Mouse (Mus musculus): ENCODE measurements around the gene Myo1h. TPM values are rescaled to one million over a fixed set of nuclear protein-coding genes. Genes with fewer than 3 reads are reported as not detected.

Myo1h gene
- polyA plus RNA-seq, 1 experiment from 2014 or later, result 0.96 TPM

DNA sequence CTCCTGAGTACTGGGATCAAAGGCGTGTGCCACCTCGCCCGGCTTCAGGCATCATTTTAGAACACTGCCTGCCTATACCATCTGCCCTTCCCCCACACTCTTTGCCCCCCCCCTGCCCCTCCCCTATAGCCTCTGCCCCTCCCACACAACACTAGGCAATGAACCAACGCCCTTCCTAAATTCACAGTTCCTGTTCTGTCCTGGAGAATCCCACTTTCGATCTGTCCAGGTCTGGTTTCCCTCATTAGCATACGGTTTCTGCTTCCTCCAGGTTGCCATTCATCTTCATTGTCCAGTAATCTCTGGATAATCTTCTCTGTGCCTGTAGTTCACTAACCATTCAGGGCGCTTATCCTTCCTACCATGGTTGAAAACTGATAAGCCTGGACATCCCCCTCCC, 54.6 kb downstream of the Myo1h start:
- 88% methylated on average over 7 of the region's 7 CpGs for WGBS
- no peak overlapping the region for H3K9ac ChIP-seq (ENCODE audit: low read depth, low read length)
- no peak overlapping the region for H3K4me2 ChIP-seq (replicated peaks; ENCODE audit: low read depth, low read length)
- H3K27me3 ChIP-seq (ENCODE audit: control insufficient read depth, insufficient read depth, low read length), result no peaks in the 10 kb centered on the region
- no peaks in the 10 kb centered on the region for H3K9me3 ChIP-seq (ENCODE audit: control insufficient read depth, low read length)
- H3K4me3 ChIP-seq (ENCODE audit: low read depth, low read length), result no peak overlapping the region
- H3K36me3 ChIP-seq (ENCODE audit: control insufficient read depth, insufficient read depth, low read length), result no peaks in the 10 kb centered on the region
- no peak for ATAC-seq (ENCODE audit: low FRiP score)
- H3K4me1 ChIP-seq (replicated peaks; ENCODE audit: control insufficient read depth, insufficient read depth, low read length), result no peaks in the 10 kb centered on the region
- H3K27ac ChIP-seq (ENCODE audit: low read depth, low read length), result no peak overlapping the region
- DNase-seq (ENCODE audit: low spot score), result no peak

DNA sequence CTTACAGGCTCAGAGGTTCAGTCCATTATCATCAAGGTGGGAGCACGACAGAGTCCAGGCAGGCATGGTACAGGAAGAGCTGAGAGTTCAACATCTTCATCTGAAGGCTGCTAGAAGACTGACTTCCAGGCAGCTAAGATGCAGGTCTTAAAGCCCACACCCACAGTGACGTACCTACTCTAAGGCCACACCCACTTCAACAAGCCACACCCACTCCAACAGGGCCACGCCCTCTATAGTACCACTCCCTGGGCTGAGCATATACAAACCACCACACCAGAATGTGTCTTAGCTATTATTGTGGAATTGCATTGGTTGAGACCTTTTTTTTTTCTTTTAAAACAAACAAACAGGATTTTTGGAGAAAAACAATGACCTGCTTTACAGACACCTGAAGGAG, 56.6 kb downstream of the Myo1h start:
- Histone ChIP-seq H3K4me3 (ENCODE audit: low read depth, low read length) (no peak overlapping the region), H3K27ac (ENCODE audit: low read depth, low read length) (no peak overlapping the region), H3K9ac (ENCODE audit: low read depth, low read length) (no peak overlapping the region), H3K4me1 (replicated peaks; ENCODE audit: control insufficient read depth, insufficient read depth, low read length) (no peaks in the 10 kb centered on the region), H3K4me2 (replicated peaks; ENCODE audit: low read depth, low read length) (no peak overlapping the region), H3K36me3 (ENCODE audit: control insufficient read depth, insufficient read depth, low read length) (no peaks in the 10 kb centered on the region), H3K27me3 (ENCODE audit: control insufficient read depth, insufficient read depth, low read length) (no peaks in the 10 kb centered on the region), H3K9me3 (ENCODE audit: control insufficient read depth, low read length) (no peaks in the 10 kb centered on the region)
- ATAC-seq (ENCODE audit: low FRiP score), result no peak
- DNase-seq (ENCODE audit: low spot score), result no peak
- 59% methylated on average over 3 of the region's 3 CpGs for WGBS

DNA sequence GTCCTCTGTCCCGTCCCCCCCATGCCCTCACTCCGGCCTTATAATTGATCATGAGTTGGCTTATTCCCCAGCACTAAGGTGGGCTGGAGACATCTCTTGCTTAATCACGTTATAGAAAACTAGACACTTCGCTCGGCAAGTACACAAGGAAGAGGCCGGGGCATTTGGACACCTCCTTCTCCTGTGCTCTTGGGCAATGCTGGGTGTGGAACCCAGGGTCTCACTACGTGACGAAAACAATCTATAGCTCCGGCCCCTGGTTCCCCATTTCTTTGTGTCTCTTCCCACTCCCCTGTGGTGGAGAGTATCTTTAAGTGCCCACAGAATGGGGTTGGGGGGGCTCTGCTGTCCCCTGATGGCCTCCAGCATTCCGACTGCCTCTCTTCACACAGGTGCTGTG, 58.0 kb downstream of the Myo1h start:
- no peak for DNase-seq (ENCODE audit: low spot score)
- H3K4me3 ChIP-seq (ENCODE audit: low read depth, low read length), result no peak overlapping the region
- no peaks in the 10 kb centered on the region for H3K4me1 ChIP-seq (replicated peaks; ENCODE audit: control insufficient read depth, insufficient read depth, low read length)
- H3K36me3 ChIP-seq (ENCODE audit: control insufficient read depth, insufficient read depth, low read length), result no peaks in the 10 kb centered on the region
- no peak overlapping the region for H3K27ac ChIP-seq (ENCODE audit: low read depth, low read length)
- H3K9ac ChIP-seq (ENCODE audit: low read depth, low read length), result no peak overlapping the region
- H3K9me3 ChIP-seq (ENCODE audit: control insufficient read depth, low read length), result no peaks in the 10 kb centered on the region
- no peak overlapping the region for H3K4me2 ChIP-seq (replicated peaks; ENCODE audit: low read depth, low read length)
- no peaks in the 10 kb centered on the region for H3K27me3 ChIP-seq (ENCODE audit: control insufficient read depth, insufficient read depth, low read length)
- ATAC-seq (ENCODE audit: low FRiP score), result no peak
- WGBS, result 79% methylated on average over 10 of the region's 10 CpGs

DNA sequence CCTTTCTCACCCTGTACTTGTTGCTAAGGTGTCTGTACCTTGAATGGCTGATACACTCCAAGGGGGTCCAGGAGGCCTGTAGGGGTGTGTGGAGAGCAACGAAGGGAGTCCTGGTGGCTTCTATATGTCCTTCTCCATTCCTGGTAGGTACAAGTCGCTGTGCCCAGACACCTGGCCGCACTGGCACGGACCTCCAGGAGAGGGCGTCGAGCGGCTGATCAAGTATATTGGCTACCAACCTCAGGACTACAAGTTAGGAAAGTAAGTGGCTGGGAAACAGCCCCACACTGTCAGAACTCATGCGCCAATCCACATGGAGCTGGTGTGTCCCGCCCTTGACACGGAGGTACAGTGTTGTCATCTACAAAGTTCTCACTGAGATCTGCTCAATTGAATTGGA, 62.5 kb downstream of the Myo1h start:
- H3K9me3 ChIP-seq (ENCODE audit: control insufficient read depth, low read length), result no peaks in the 10 kb centered on the region
- ATAC-seq (ENCODE audit: low FRiP score) (no peak), DNase-seq (ENCODE audit: low spot score) (no peak)
- H3K4me2 ChIP-seq (replicated peaks; ENCODE audit: low read depth, low read length), result no peak overlapping the region
- WGBS, result 59% methylated on average over 10 of the region's 10 CpGs
- no peak overlapping the region for H3K27ac ChIP-seq (ENCODE audit: low read depth, low read length)
- no peak overlapping the region for H3K4me3 ChIP-seq (ENCODE audit: low read depth, low read length)
- H3K4me1 ChIP-seq (replicated peaks; ENCODE audit: control insufficient read depth, insufficient read depth, low read length), result no peaks in the 10 kb centered on the region
- no peaks in the 10 kb centered on the region for H3K36me3 ChIP-seq (ENCODE audit: control insufficient read depth, insufficient read depth, low read length)
- no peak overlapping the region for H3K9ac ChIP-seq (ENCODE audit: low read depth, low read length)
- H3K27me3 ChIP-seq (ENCODE audit: control insufficient read depth, insufficient read depth, low read length), result no peaks in the 10 kb centered on the region

DNA sequence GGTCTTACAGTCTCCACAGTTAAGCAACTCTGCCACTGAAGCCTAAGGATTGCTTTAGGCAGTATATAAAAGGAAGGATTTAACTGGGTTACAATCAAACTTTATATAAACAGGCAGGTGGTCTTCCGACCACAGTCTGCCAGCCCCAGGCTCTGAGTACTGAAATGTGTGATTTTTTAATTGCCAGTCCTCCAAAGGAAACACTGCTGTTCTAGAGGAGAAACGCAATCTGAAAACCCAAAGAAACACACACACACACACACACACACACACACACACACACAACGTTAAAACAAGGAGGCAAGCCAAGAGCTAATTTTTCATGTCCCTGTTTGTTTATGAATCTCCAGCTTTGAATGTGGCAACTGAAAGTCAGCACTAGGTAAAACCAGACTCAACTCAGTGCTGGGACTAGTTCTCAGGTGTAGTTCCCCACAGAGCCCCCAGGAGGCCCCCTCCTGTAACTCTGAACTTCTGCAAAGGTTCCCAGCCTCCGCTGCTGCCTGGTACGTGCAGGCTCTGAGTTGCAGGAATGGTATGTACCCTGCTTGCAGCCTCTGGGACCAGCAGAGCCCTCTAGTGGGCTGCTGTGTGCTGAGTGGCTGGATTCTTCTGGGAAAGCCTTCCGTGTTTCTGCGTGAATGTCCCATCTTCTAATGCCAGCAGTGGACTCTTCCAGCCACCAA, 67.4 kb downstream of the Myo1h start:
- DNase-seq (ENCODE audit: low spot score) (peak; percentile 74), ATAC-seq (ENCODE audit: low FRiP score) (no peak)
- H3K4me1 ChIP-seq (replicated peaks; ENCODE audit: control insufficient read depth, insufficient read depth, low read length), result 0 out of 2 replicates have a peak, but pooled peaks cover 4% of the 10 kb centered on the region
- H3K9me3 ChIP-seq (ENCODE audit: control insufficient read depth, low read length), result no peaks in the 10 kb centered on the region
- no peak overlapping the region for H3K4me2 ChIP-seq (replicated peaks; ENCODE audit: low read depth, low read length)
- H3K27me3 ChIP-seq (ENCODE audit: control insufficient read depth, insufficient read depth, low read length), result no peaks in the 10 kb centered on the region
- H3K36me3 ChIP-seq (ENCODE audit: control insufficient read depth, insufficient read depth, low read length), result no peaks in the 10 kb centered on the region; the same call in 1 of the 2 replicates
- no peak overlapping the region for H3K9ac ChIP-seq (ENCODE audit: low read depth, low read length)
- no peak overlapping the region for H3K27ac ChIP-seq (ENCODE audit: low read depth, low read length)
- no peak overlapping the region for H3K4me3 ChIP-seq (ENCODE audit: low read depth, low read length)
- WGBS, result 28% methylated on average over 7 of the region's 7 CpGs

DNA sequence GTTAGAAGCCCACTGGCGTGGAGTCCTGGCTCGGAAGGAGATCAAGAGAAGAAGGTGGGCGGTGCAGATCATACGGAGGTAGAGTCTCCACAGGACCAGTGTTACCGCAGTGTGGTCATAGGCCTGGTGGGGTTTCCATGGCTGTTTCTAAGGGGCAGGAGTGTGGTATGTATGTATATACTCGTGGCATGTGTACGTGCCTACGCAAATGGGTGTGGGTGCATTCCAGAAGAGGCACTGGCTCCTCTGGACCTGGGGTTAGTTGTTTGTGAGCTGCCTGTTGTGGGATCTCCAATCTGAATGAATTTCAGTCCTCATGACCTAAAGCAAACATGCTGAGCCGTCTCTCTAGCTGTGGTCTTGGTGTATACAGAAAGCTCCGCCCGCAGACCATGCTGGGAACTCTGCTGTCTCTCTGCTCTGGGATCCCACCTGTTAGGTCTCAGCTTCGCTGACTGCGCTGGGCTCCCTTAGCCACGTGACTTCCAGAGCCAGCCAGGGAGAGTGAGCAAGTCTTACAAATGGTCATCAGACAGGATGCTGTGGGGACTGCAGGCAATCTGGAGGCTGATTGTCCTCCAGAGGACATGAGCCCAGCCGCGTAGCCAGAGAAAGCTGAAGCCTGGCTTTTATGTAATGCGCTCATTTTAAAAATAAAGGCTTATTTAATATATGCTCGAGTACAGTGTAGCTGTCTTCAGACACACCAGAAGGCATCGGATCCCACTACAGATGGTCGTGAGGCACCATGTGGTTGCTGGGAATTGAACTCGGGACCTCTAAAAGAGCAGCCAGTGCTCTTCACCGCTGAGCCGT, 68.2 kb downstream of the Myo1h start:
- 57% methylated on average over 23 of the region's 23 CpGs for WGBS
- DNase-seq (ENCODE audit: low spot score) (peak; percentile 42), ATAC-seq (ENCODE audit: low FRiP score) (peak; percentile 43; the same call in 1 of the 2 replicates)
- Histone ChIP-seq H3K27ac (ENCODE audit: low read depth, low read length) (no peak overlapping the region), H3K4me1 (replicated peaks; ENCODE audit: control insufficient read depth, insufficient read depth, low read length) (0 out of 2 replicates have a peak, but pooled peaks cover 4% of the 10 kb centered on the region), H3K9ac (ENCODE audit: low read depth, low read length) (no peak overlapping the region), H3K9me3 (ENCODE audit: control insufficient read depth, low read length) (no peaks in the 10 kb centered on the region), H3K27me3 (ENCODE audit: control insufficient read depth, insufficient read depth, low read length) (no peaks in the 10 kb centered on the region), H3K36me3 (ENCODE audit: control insufficient read depth, insufficient read depth, low read length) (peaks cover 4% of the 10 kb centered on the region; the same call in 1 of the 2 replicates), H3K4me3 (ENCODE audit: low read depth, low read length) (no peak overlapping the region), H3K4me2 (replicated peaks; ENCODE audit: low read depth, low read length) (no peak overlapping the region)

DNA sequence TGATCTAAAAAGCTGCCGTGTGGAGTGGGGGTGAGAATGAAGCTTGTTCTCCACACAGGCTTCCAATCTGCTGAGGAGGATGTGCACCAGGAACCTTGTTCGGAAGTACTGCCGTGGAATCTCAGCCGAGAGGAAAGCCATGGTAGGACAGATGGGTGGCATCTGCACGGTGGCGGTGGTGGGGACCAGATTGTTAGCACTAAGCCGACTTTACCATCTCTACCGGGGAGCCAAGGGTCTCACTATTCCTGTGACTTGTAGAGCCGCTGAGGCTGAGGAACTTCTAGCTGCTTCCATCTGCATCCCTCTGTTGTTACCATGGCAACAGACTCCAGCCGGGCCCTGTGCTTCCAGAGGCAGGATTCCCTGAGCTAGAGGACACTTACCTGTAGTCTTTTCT, 69.9 kb downstream of the Myo1h start:
- H3K36me3 ChIP-seq (ENCODE audit: control insufficient read depth, insufficient read depth, low read length), result peaks cover 4% of the 10 kb centered on the region; the same call in 1 of the 2 replicates
- H3K4me1 ChIP-seq (replicated peaks; ENCODE audit: control insufficient read depth, insufficient read depth, low read length), result 0 out of 2 replicates have a peak, but pooled peaks cover 4% of the 10 kb centered on the region
- WGBS, result 72% methylated on average over 10 of the region's 10 CpGs
- no peaks in the 10 kb centered on the region for H3K9me3 ChIP-seq (ENCODE audit: control insufficient read depth, low read length)
- DNase-seq (ENCODE audit: low spot score) (peak; percentile 34), ATAC-seq (ENCODE audit: low FRiP score) (no peak)
- H3K27ac ChIP-seq (ENCODE audit: low read depth, low read length), result no peak overlapping the region
- no peak overlapping the region for H3K9ac ChIP-seq (ENCODE audit: low read depth, low read length)
- no peak overlapping the region for H3K4me3 ChIP-seq (ENCODE audit: low read depth, low read length)
- no peak overlapping the region for H3K4me2 ChIP-seq (replicated peaks; ENCODE audit: low read depth, low read length)
- no peaks in the 10 kb centered on the region for H3K27me3 ChIP-seq (ENCODE audit: control insufficient read depth, insufficient read depth, low read length)

DNA sequence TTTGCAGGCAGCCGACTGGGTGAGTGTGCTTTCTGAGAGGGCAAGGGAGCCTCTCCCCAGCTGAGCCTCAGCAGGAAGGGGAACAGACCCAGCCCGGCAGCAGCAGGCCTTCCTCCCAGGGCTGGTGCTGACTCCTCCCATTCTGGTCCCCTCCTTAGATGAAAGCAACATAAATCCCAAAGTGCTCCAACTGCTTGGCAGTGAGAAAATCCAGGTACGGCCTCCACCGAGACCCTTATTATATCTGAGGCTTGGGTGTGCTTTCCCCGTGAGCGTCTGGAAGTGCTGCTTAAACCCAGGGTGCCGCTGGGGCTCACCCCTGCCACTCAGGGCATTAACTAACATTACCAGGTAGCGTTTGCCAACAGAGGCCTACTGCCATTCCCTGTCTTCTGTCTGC, 70.6 kb downstream of the Myo1h start:
- Histone ChIP-seq H3K27ac (ENCODE audit: low read depth, low read length) (no peak overlapping the region), H3K27me3 (ENCODE audit: control insufficient read depth, insufficient read depth, low read length) (no peaks in the 10 kb centered on the region), H3K9ac (ENCODE audit: low read depth, low read length) (no peak overlapping the region), H3K4me3 (ENCODE audit: low read depth, low read length) (no peak overlapping the region), H3K4me1 (replicated peaks; ENCODE audit: control insufficient read depth, insufficient read depth, low read length) (0 out of 2 replicates have a peak, but pooled peaks cover 4% of the 10 kb centered on the region), H3K4me2 (replicated peaks; ENCODE audit: low read depth, low read length) (no peak overlapping the region), H3K36me3 (ENCODE audit: control insufficient read depth, insufficient read depth, low read length) (peaks cover 5% of the 10 kb centered on the region; the same call in 1 of the 2 replicates), H3K9me3 (ENCODE audit: control insufficient read depth, low read length) (no peaks in the 10 kb centered on the region)
- DNase-seq (ENCODE audit: low spot score) (no peak), ATAC-seq (ENCODE audit: low FRiP score) (no peak)
- WGBS, result 73% methylated on average over 8 of the region's 8 CpGs
